Mouse (Mus musculus): ENCODE measurements at regions not wholly inside any gene's neighbourhood (a gene's known extent, or its start where the extent isn't known, plus 50 kb on each side); places are given as distances from the start of the nearest gene placed in this dataset.

- no peak for TF ChIP-seq CTCF (IDR thresholded peaks at IDR 0.05; ENCODE audit: low read depth, low read length)
- TF ChIP-seq POLR2A (IDR thresholded peaks at IDR 0.05; ENCODE audit: extremely low read depth, insufficient read depth, low read length): no peak
These were observed 127.8 kb upstream of the Cdkn2b start for GRCm38 (mm10) chr4:89438665-89439064.

Measured in liver, adult 2 months (tissue).